Mouse (Mus musculus) small intestine, adult 2 months (tissue): ENCODE results near the gene Aatk. TPM values are rescaled to one million over a fixed set of nuclear protein-coding genes. Genes with fewer than 3 reads are reported as not detected.

Experiments
- H3K27ac ChIP-seq: fragments of 200-500 bp; 2 replicates; pipeline ENCODE4 v1.5.1; 2012; ENCODE audit warnings: low read depth, low read length, control low read depth, inconsistent platforms; ENCODE audit not compliant: insufficient read depth
- H3K27me3 ChIP-seq: fragments of 200-500 bp; 2 replicates; pipeline ENCODE4 v1.6.1; 2012; ENCODE audit warnings: mild to moderate bottlenecking, moderate library complexity, low read length, inconsistent platforms; ENCODE audit not compliant: control insufficient read depth, insufficient read depth
- H3K36me3 ChIP-seq: fragments of 200-500 bp; 2 replicates; pipeline ENCODE4 v1.6.1; 2012; ENCODE audit warnings: mild to moderate bottlenecking, low read length, control low read depth, inconsistent platforms; ENCODE audit not compliant: control insufficient read depth, insufficient read depth
- H3K4me1 ChIP-seq: fragments of 200-500 bp; 2 replicates; pipeline ENCODE4 v1.6.1; 2012; ENCODE audit warnings: low read length, inconsistent platforms, mixed read lengths; ENCODE audit not compliant: control insufficient read depth, insufficient read depth, insufficient read length
- H3K4me3 ChIP-seq: fragments of 200-500 bp; 2 replicates; pipeline ENCODE4 v1.5.1; 2012; ENCODE audit warnings: low read depth, mild to moderate bottlenecking, control low read depth, inconsistent platforms, low read length, moderate library complexity
- CTCF ChIP-seq: fragments of 200-500 bp; IDR thresholded peaks from 2 replicates; pipeline ENCODE4 v1.5.1; 2012; ENCODE audit warnings: low read depth, mild to moderate bottlenecking, control low read depth, inconsistent platforms, low read length, moderate library complexity, mixed read lengths; ENCODE audit not compliant: insufficient replicate concordance, insufficient read length; ENCODE audit errors: extremely low read depth
- POLR2A ChIP-seq: fragments of 200-500 bp; IDR thresholded peaks from 2 replicates; pipeline ENCODE4 v1.6.1; 2012; ENCODE audit warnings: low read depth, mild to moderate bottlenecking, control low read depth, inconsistent platforms, low read length, moderate library complexity
- WGBS: fragments of 180-500 bp; shearing (Covaris S2); methylation state at CpG from one replicate; pipeline ENCODE4 v1.1.7; 2018; 5-methylcytosine and 5-hydroxymethylcytosine counted together
- polyA plus RNA-seq: library from polyadenylated mRNA; depleted of rRNA; stranded (reverse); fragments of >200 nt; gene quantifications from 2 replicates; pipeline ENCODE4 v1.2.3, GENCODE M21; 2012

Aatk gene
- polyA plus RNA-seq, 1 experiment, result 6.0 TPM

- Histone ChIP-seq H3K36me3 (0 out of 2 replicates have a peak, but pooled peaks cover 3% of the 10 kb centered on the region), H3K4me1 (peaks cover 9% of the 10 kb centered on the region), H3K27me3 (no peaks in the 10 kb centered on the region), H3K4me3 (no peak overlapping the region), H3K27ac (no peak overlapping the region)
- WGBS, result 96% methylated on average over 4 of the region's 4 CpGs
- TF ChIP-seq POLR2A (no peak), CTCF (no peak)
Observed at GRCm38 (mm10) chr11:119978701-119979100, 68.3 kb downstream of the Aatk start.

DNA sequence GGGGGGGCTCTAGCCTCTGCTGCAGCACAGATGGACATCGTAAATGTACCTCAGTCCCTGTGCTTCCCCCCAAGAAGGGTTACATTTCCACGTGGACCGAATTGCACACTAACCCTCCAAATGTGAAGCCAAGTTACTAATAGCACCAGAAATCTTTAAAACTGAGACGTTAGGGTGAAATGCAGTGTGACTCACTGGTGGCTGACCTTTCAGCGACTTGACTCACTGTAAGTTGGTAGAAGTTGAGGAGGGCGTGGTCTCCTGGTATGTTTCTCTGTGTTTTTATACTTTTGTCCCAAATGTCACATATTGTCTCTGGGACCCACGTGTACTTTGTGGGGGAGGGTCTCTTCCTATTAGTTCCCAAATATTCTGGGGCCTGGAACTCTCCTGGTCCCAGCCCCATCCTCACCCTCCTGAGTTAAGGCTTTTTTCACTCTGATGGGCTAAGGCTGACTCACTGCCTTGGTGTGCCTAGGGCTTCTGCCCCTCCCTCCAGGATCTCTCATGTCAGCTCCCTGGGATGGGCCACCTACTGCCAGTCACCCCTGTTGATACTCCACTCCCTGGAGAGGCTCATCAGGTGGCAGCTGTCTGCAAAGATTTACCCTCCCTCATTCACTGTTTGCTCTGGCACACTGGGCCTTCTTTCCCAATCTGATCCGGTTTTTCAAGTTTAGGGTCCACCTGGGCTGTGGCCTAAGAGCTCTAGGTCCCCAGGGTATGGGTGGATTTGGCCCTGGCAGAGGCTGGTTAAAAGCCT is 71.0 kb downstream of the Aatk start:
- Histone ChIP-seq H3K4me1 (peaks cover 9% of the 10 kb centered on the region), H3K36me3 (no peaks in the 10 kb centered on the region), H3K27ac (no peak overlapping the region), H3K27me3 (no peaks in the 10 kb centered on the region), H3K4me3 (no peak overlapping the region)
- TF ChIP-seq POLR2A (no peak), CTCF (no peak)
- WGBS, result 34% methylated on average over 8 of the region's 8 CpGs

DNA sequence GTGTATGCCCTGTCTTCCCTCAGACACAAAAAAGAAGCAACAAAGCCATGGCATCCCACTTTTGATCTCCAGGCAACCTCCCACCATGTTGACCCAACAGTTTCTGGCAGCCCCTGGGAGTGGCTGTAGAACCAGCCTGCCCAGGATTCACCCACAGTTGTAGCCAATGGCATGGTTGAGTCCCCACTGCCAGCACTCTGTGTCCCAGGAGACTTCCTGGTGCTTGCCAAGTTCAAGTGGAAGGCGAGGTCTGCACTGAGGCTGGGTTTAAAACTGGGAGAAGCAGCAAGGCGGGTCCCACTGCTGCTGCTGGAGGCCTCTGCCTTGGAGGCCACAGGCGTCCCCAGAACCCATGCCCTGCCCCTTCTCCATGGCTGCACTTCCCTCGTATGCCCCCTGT is 73.2 kb downstream of the Aatk start:
- Histone ChIP-seq H3K36me3 (no peaks in the 10 kb centered on the region), H3K27ac (no peak overlapping the region), H3K4me3 (no peak overlapping the region), H3K27me3 (no peaks in the 10 kb centered on the region), H3K4me1 (peaks cover 6% of the 10 kb centered on the region)
- TF ChIP-seq POLR2A (no peak), CTCF (no peak)
- WGBS, result 63% methylated on average over 4 of the region's 4 CpGs

DNA sequence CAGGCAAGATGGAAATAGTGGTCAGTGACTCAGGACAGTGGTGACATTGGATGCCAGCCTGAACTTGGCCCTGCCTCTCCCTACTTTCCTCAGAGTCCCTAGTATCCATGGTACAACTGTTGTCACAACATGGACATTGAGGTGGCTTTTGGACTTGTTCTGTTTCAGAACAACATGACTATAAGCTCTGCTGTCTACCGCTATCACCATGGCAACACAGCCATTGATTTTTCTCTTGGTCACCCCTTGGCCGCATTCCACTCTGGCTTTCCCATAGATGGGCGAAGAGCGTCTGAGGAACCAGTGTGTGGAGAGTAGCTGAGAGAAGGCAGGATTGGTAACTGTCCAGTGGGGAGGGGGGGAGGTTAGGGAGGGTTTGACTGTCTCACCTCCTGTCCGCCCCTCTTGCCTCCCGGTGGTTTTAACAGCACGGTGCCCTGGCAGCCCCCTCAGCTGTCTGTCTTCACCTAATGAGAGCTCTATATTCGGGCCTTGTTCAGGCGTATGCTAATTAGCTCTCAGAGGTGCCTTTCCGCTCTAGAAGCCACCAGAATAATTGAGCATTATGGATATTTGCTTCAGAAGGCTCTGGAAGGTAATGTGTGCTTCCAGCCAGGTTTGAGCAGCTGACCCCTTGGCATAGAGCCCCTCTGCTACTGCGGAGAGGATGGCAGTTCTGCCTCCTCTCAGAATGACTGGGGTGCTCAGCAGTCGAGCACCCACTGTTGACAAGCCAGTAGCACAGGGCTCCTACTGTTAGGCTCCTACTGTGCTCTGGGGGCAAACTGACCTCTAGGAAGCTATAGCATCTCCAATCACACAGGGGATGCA is 76.7 kb downstream of the Aatk start:
- Histone ChIP-seq H3K4me3 (no peak overlapping the region), H3K36me3 (no peaks in the 10 kb centered on the region), H3K4me1 (peaks cover under 1% of the 10 kb centered on the region; the same call in 1 of the 2 replicates), H3K27ac (no peak overlapping the region), H3K27me3 (no peaks in the 10 kb centered on the region)
- 81% methylated on average over 12 of the region's 12 CpGs for WGBS
- TF ChIP-seq CTCF, result no peak
- TF ChIP-seq POLR2A, result no peak

DNA sequence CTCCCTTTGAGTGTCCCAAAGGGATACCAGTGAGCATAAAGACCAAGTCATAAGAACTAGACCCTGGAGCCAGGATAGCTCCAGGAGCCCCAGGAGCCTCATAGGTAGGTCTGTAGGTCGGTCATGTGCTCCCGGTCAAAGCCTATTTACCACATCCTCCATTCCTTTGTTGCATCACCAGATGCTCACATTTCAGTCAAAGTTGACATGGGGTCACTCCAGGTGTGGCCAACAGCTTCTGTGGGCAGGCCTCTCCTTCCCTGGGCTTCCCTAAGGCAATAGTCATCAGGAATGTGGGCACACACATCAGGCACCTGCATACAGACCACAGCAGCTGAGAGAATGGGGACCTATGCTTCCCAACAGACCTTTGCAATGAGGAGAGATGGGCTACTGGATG is 79.1 kb downstream of the Aatk start:
- WGBS, result 92% methylated on average over 2 of the region's 2 CpGs
- Histone ChIP-seq H3K27ac (no peak overlapping the region), H3K36me3 (no peaks in the 10 kb centered on the region), H3K4me1 (no peaks in the 10 kb centered on the region), H3K4me3 (no peak overlapping the region), H3K27me3 (no peaks in the 10 kb centered on the region)
- TF ChIP-seq POLR2A (no peak), CTCF (no peak)

DNA sequence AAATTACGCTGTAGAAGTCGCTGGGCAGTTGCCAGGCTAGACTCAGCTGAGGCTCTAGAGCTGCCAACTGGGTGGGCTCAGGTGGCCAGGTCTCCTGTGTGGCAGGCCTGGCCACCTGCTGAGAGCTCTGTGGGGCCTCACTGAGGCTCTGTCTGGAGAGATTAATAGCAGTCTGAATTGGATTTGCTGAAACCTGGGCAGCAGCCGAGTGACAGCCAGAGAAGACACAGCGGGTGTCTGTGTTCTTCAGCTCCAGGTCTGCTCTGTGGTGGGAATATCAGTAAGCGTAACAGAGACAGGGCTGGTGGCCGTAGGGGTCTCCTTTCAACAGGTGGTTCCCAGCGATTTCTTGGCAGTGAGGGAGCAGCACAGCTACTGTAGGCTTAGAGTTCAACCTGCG is 79.6 kb downstream of the Aatk start:
- 89% methylated on average over 8 of the region's 8 CpGs for WGBS
- Histone ChIP-seq H3K36me3 (no peaks in the 10 kb centered on the region), H3K27ac (no peak overlapping the region), H3K27me3 (no peaks in the 10 kb centered on the region), H3K4me1 (no peaks in the 10 kb centered on the region), H3K4me3 (no peak overlapping the region)
- TF ChIP-seq POLR2A (no peak), CTCF (no peak)

DNA sequence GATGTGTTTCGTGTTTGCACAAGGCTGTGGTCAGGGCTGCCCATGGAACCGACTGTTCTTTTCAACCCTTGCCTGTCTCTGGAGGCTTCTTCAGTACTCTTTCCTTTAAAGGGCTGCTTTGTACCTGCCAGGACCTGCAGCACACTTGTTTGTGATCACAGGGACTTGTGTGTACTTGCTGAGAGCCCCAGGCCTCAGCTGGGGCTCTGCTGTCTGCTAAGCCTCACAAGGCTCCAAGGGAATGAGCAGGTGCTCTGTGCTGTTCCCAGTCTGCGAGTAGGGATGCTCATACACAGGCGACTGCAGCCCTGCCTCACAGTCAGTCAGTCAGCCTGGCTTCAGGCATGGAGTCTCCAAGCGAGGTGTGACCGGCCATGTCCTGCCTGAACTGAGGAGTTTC is 80.7 kb downstream of the Aatk start:
- Histone ChIP-seq H3K4me3 (no peak overlapping the region), H3K27ac (no peak overlapping the region), H3K27me3 (no peaks in the 10 kb centered on the region), H3K36me3 (no peaks in the 10 kb centered on the region), H3K4me1 (no peaks in the 10 kb centered on the region)
- no peak for TF ChIP-seq CTCF
- no peak for TF ChIP-seq POLR2A
- WGBS, result 88% methylated on average over 6 of the region's 6 CpGs
